In genomic region chr6:89535626-89536225, GRCm38 (mm10) we compare ENCODE assay signal across 21 mouse cellular contexts. TPM values are rescaled to one million over a fixed set of nuclear protein-coding genes. Genes with fewer than 3 reads are reported as not detected.
DNase-seq lines count a peak whose midpoint lies in the region; ATAC-seq and TF ChIP-seq lines count a peak whose summit lies in the region.
"Had no signal": no experiment of that assay in that cellular context is flagged by ENCODE, and none has a peak within 500 bp of the region (broad histone marks: within the 10 kb centered on the region; RNA-seq: fewer than 3 reads in every experiment).

No protein-coding gene starts in this region.

- H3K9me3 ChIP-seq in intestine, embryonic 14.5 days (ENCODE audit: control insufficient read depth, low read length) = no peaks in the 10 kb centered on the region
- no peaks in the 10 kb centered on the region for H3K9me3 ChIP-seq in intestine, embryonic 16.5 days (ENCODE audit: control insufficient read depth, low read length)
- no peaks in the 10 kb centered on the region for H3K9me3 ChIP-seq in lung, postnatal 0 days (ENCODE audit: low read length)
- H3K9me3 ChIP-seq in MEL (replicated peaks; ENCODE audit: insufficient read depth, low read length) = no peaks in the 10 kb centered on the region
- H3K9me3 ChIP-seq: embryonic facial prominence, embryonic 10.5 days; forebrain, embryonic 13.5 days; heart, embryonic 13.5 days; hindbrain, embryonic 12.5 days had no signal

- 0 out of 2 replicates have a peak, but pooled peaks have one; percentile 13 for TF ChIP-seq EP300 in lung, postnatal 0 days (IDR thresholded peaks at IDR 0.05)
- TF ChIP-seq EP300 in MEL (IDR thresholded peaks at IDR 0.05; ENCODE audit: low read depth in 1 of 2, low read length in 2 of 2) = peak; percentile 30 to 36; a peak in 1 of 4 replicates

- H3K9ac ChIP-seq in intestine, embryonic 14.5 days (ENCODE audit: low read length) = no peak overlapping the region
- H3K9ac ChIP-seq in intestine, embryonic 16.5 days (ENCODE audit: low read depth, low read length) = no peak overlapping the region
- no peak overlapping the region for H3K9ac ChIP-seq in lung, postnatal 0 days (replicated peaks; ENCODE audit: low read depth)
- no peak overlapping the region for H3K9ac ChIP-seq in MEL (ENCODE audit: control insufficient read depth, low read depth, low read length, poor library complexity, severe bottlenecking)
- H3K9ac ChIP-seq: forebrain, embryonic 13.5 days; forebrain, postnatal 0 days; heart, embryonic 13.5 days; hindbrain, embryonic 12.5 days had no signal

- no peak for TF ChIP-seq CTCF in lung, postnatal 0 days (IDR thresholded peaks at IDR 0.05)
- no peak for TF ChIP-seq CTCF in MEL (IDR thresholded peaks at IDR 0.05 in 2 of 3, conservative IDR thresholded peaks at IDR 0.05 in 1 of 3; ENCODE audit: control insufficient read depth in 1 of 3, insufficient read depth in 1 of 3, low read depth in 2 of 3, low read length in 3 of 3, poor library complexity in 1 of 3, severe bottlenecking in 1 of 3)

- no peak for TF ChIP-seq RAD21 in MEL (IDR thresholded peaks at IDR 0.05; ENCODE audit: low read depth, low read length)

- no peaks in the 10 kb centered on the region for H3K79me2 ChIP-seq in MEL (ENCODE audit: control insufficient read depth, insufficient read depth, low read length, poor library complexity)

- no peak for ATAC-seq in intestine, embryonic 14.5 days (replicated peaks; ENCODE audit: low FRiP score, low TSS enrichment, low read depth)
- no peak for ATAC-seq in intestine, embryonic 16.5 days
- no peak; the same call in 1 of the 2 replicates for ATAC-seq in lung, postnatal 0 days
- ATAC-seq: forebrain, embryonic 13.5 days; forebrain, postnatal 0 days; hindbrain, postnatal 0 days had no signal

- H3K4me2 ChIP-seq in intestine, embryonic 14.5 days (ENCODE audit: low read length) = no peak overlapping the region
- H3K4me2 ChIP-seq in intestine, embryonic 16.5 days (ENCODE audit: low read depth, low read length) = no peak overlapping the region
- H3K4me2 ChIP-seq in lung, postnatal 0 days (replicated peaks; ENCODE audit: low read depth, low read length) = no peak overlapping the region
- H3K4me2 ChIP-seq: forebrain, embryonic 13.5 days; heart, embryonic 13.5 days; hindbrain, embryonic 12.5 days had no signal

- no peaks in the 10 kb centered on the region for H3K4me1 ChIP-seq in intestine, embryonic 14.5 days (replicated peaks; ENCODE audit: control insufficient read depth, insufficient read depth, low read length)
- H3K4me1 ChIP-seq in intestine, embryonic 16.5 days (ENCODE audit: control insufficient read depth, insufficient read depth, low read length) = no peaks in the 10 kb centered on the region
- no peaks in the 10 kb centered on the region for H3K4me1 ChIP-seq in lung, postnatal 0 days (ENCODE audit: insufficient read depth, low read depth, low read length)
- peaks cover 19 to 28% of the 10 kb centered on the region in 2 experiments for H3K4me1 ChIP-seq in MEL (ENCODE audit: control insufficient read depth in 1 of 2, insufficient read depth in 2 of 2, low read length in 2 of 2)
- H3K4me1 ChIP-seq: embryonic facial prominence, embryonic 10.5 days; forebrain, embryonic 13.5 days; hindbrain, embryonic 12.5 days had no signal

- no peaks in the 10 kb centered on the region for H3K27me3 ChIP-seq in intestine, embryonic 14.5 days (replicated peaks; ENCODE audit: control insufficient read depth, insufficient read depth, low read length)
- no peaks in the 10 kb centered on the region for H3K27me3 ChIP-seq in intestine, embryonic 16.5 days (replicated peaks; ENCODE audit: control insufficient read depth, insufficient read depth, low read length)
- H3K27me3 ChIP-seq in lung, postnatal 0 days (replicated peaks; ENCODE audit: insufficient read depth, low read length) = no peaks in the 10 kb centered on the region
- no peaks in the 10 kb centered on the region for H3K27me3 ChIP-seq in MEL (ENCODE audit: control insufficient read depth in 1 of 2, insufficient read depth in 2 of 2, low read length in 2 of 2)
- H3K27me3 ChIP-seq: CH12.LX; forebrain, embryonic 13.5 days; heart, embryonic 13.5 days; hindbrain, embryonic 12.5 days had no signal

- TF ChIP-seq POLR2A in MEL (IDR thresholded peaks at IDR 0.05; ENCODE audit: control insufficient read depth in 1 of 2, insufficient read depth in 1 of 2, low read depth in 1 of 2, low read length in 2 of 2, poor library complexity in 1 of 2) = no peak

- H3K4me3 ChIP-seq in intestine, embryonic 14.5 days (ENCODE audit: low read depth, low read length) = no peak overlapping the region
- H3K4me3 ChIP-seq in intestine, embryonic 16.5 days (ENCODE audit: low read length) = no peak overlapping the region
- no peak overlapping the region for H3K4me3 ChIP-seq in lung, postnatal 0 days (ENCODE audit: low read depth, low read length)
- H3K4me3 ChIP-seq in MEL (ENCODE audit: control insufficient read depth in 1 of 2, insufficient read depth in 1 of 2, low read depth in 2 of 2, low read length in 2 of 2) = no peak overlapping the region
- H3K4me3 ChIP-seq: embryonic facial prominence, embryonic 10.5 days; forebrain, embryonic 13.5 days; gastrocnemius, adult 2 months; heart, embryonic 13.5 days; hindbrain, embryonic 12.5 days had no signal

- peak; percentile 24 for DNase-seq in intestine, embryonic 14.5 days (ENCODE audit: low spot score)
- peak; percentile 20 for DNase-seq in lung, postnatal 0 days (ENCODE audit: low spot score)
- no peak for DNase-seq in lung, postnatal 4 days
- DNase-seq in MEL (ENCODE audit: low read depth, low spot score) (peak; percentile 25), liver (no peak)
- peak; percentile 57 for DNase-seq in large intestine, adult 2 months (ENCODE audit: low read depth, low spot score)
- DNase-seq in adrenal gland, postnatal 4 days (ENCODE audit: low spot score in 2 of 2) = no peak
- DNase-seq: adrenal gland, postnatal 14 days; cerebellum, adult 18-20 months; cerebellum, postnatal 10 days; forebrain, postnatal 0 days; gastrocnemius, adult 2 months; gastrocnemius, postnatal 25 days; heart, postnatal 36 days had no signal

- 57% methylated on average over 1 of the region's 1 CpGs for WGBS in intestine, embryonic 14.5 days
- WGBS in intestine, embryonic 16.5 days = 58% methylated on average over 1 of the region's 1 CpGs
- 23% methylated on average over 1 of the region's 1 CpGs for WGBS in lung, postnatal 0 days
- 19% methylated on average over 1 of the region's 1 CpGs for whole genome bisulfite sequencing in large intestine, adult 2 months

- H3K27ac ChIP-seq in intestine, embryonic 14.5 days (ENCODE audit: low read depth) = no peak overlapping the region
- no peak overlapping the region for H3K27ac ChIP-seq in intestine, embryonic 16.5 days (ENCODE audit: low read length)
- no peak overlapping the region for H3K27ac ChIP-seq in lung, postnatal 0 days (ENCODE audit: low read length)
- H3K27ac ChIP-seq in MEL (ENCODE audit: control insufficient read depth, low read depth, low read length) = no peak overlapping the region; the same call in 1 of the 2 replicates
- H3K27ac ChIP-seq: embryonic facial prominence, embryonic 10.5 days; forebrain, embryonic 13.5 days; gastrocnemius, adult 2 months; heart, embryonic 13.5 days; hindbrain, embryonic 12.5 days; hindbrain, postnatal 0 days had no signal

- no peaks in the 10 kb centered on the region for H3K36me3 ChIP-seq in intestine, embryonic 14.5 days (ENCODE audit: control insufficient read depth, insufficient read depth, low read length)
- no peaks in the 10 kb centered on the region for H3K36me3 ChIP-seq in intestine, embryonic 16.5 days (ENCODE audit: control insufficient read depth, insufficient read depth, low read length)
- H3K36me3 ChIP-seq in lung, postnatal 0 days (ENCODE audit: insufficient read depth, low read length) = no peaks in the 10 kb centered on the region
- peaks cover 0 to 40% of the 10 kb centered on the region in 2 experiments; a peak in 2 of 4 replicates for H3K36me3 ChIP-seq in MEL (ENCODE audit: control insufficient read depth in 1 of 2, insufficient read depth in 2 of 2, low read length in 2 of 2)
- H3K36me3 ChIP-seq: embryonic facial prominence, embryonic 10.5 days; heart, embryonic 13.5 days; hindbrain, embryonic 12.5 days had no signal

TF ChIP-seq in MEL, 35 proteins besides CTCF, POLR2A, EP300 and RAD21:
- TF ChIP-seq GATA1 (IDR thresholded peaks at IDR 0.05; ENCODE audit: low read depth, low read length) (peak; percentile 27; the same call in 1 of the 2 replicates), POLR2AphosphoS2 (IDR thresholded peaks at IDR 0.05; ENCODE audit: low read length) (no peak)

RNA-seq across cellular contexts. Expression of gene Chchd6, which starts 59.7 kb away (rescaled TPM):
- polyA plus RNA-seq in intestine, embryonic 14.5 days (2014; fragmentation: Nextera tagmentation; extraction: Ambion mirVana) = 57.2 and 59.9 TPM in 2 replicates
- 36.8 and 41.3 TPM in 2 replicates for polyA plus RNA-seq in intestine, embryonic 16.5 days (2015; fragmentation: Nextera tagmentation; extraction: Ambion mirVana)
- 24.6 and 25.0 TPM in 2 replicates for polyA plus RNA-seq in lung, postnatal 0 days (2015; fragmentation: Nextera tagmentation; extraction: Ambion mirVana)
- 49.5 and 53.0 TPM in 2 replicates for total RNA-seq in MEL (2012; rRNA removed)
- polyA plus RNA-seq in MEL (2012; ENCODE audit: insufficient read depth in 1 of 2, insufficient read length in 2 of 2, low read depth in 1 of 2, low replicate concordance in 2 of 2, missing spikeins in 1 of 2) = 10 to 100 TPM in 1 of 2 experiments, not detected in 1; 74.7 TPM
- 17.0 and 18.6 TPM in 2 replicates for polyA plus RNA-seq in large intestine, adult 2 months (2012; rRNA removed)
- total RNA-seq in adrenal gland, postnatal 4 days (2021) = 10 to 100 TPM; 32.9 to 34.8 TPM

Comparison
In these comparisons a context has a peak if more than half of its experiments do, and no peak if none do; other contexts are left out.
1. DNase-seq: peak in intestine, embryonic 14.5 days (single experiment), lung, postnatal 0 days (single experiment), MEL (single experiment) and large intestine, adult 2 months (single experiment); none in lung, postnatal 4 days (0 of 2), liver (single experiment) and adrenal gland, postnatal 4 days (0 of 2).